Mouse (Mus musculus): Measurements from ENCODE around the gene Bicc1.

DNA sequence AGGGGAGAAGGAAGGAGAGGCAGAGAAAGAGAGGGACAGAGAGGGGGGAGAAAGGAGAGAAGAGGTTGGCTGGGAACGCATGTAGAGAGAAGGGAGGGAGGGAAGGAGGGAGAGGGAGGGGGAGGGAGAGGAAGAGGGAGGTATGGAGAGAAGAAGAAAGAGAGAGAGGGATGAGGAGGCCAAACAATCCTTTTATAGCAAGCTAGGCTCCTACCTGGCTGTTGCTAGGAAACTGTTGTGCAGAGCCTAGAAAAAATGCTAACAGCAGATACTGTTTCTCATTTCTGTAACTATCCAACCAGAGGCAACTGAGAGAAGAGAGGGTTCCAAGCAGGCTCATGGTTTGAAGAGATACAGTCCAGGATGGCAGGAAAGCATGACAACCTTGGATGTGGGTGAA, 239.6 kb downstream of the Bicc1 start:
- TF ChIP-seq CTCF (IDR thresholded peaks at IDR 0.05; ENCODE audit: low read depth) (no peak), EP300 (IDR thresholded peaks at IDR 0.05; ENCODE audit: low read depth) (no peak)
